Mouse (Mus musculus) forebrain, embryonic 15.5 days (tissue): Measurements from ENCODE around the gene Castor1. TPM values are rescaled to one million over a fixed set of nuclear protein-coding genes. Genes with fewer than 3 reads are reported as not detected.

Experiments used
- polyA plus RNA-seq: library from polyadenylated mRNA; unstranded; fragments of >200 nt; fragmentation: Nextera tagmentation; extraction: Ambion mirVana; gene quantifications from 2 replicates; pipeline ENCODE4 v1.2.1, GENCODE M21; 2015

Castor1 gene
- polyA plus RNA-seq, 1 experiment from 2014 or later = 1.5 TPM

Other genes starting within 250 kb of the Castor1 start
- gene 4930556J24Rik, start 241.4 kb upstream of the Castor1 start, polyA plus RNA-seq = not detected in 2 replicates
- gene Gal3st1, start 234.6 kb upstream of the Castor1 start, polyA plus RNA-seq = 1.5 and 2.0 TPM in 2 replicates
- not detected in 2 replicates for gene Sec14l4, start 186.8 kb upstream of the Castor1 start, polyA plus RNA-seq
- gene Sec14l3, start 153.4 kb upstream of the Castor1 start, polyA plus RNA-seq = 0.75 and 0.91 TPM in 2 replicates
- 7.3 and 7.7 TPM in 2 replicates for gene Mtfp1, start 122.8 kb upstream of the Castor1 start, polyA plus RNA-seq
- 1.5 and 2.4 TPM in 2 replicates for gene Sec14l2, start 94.8 kb upstream of the Castor1 start, polyA plus RNA-seq
- gene Rnf215, start 83.0 kb upstream of the Castor1 start, polyA plus RNA-seq = 47.2 and 49.7 TPM in 2 replicates
- gene Ccdc157, start 57.9 kb upstream of the Castor1 start, polyA plus RNA-seq = 6.7 and 6.9 TPM in 2 replicates
- 51.9 and 55.0 TPM in 2 replicates for gene Sf3a1, start 57.9 kb upstream of the Castor1 start, polyA plus RNA-seq
- 30.2 and 31.1 TPM in 2 replicates for gene Tbc1d10a, start 31.4 kb upstream of the Castor1 start, polyA plus RNA-seq
- not detected in 2 replicates for gene Osm, start 18.2 kb downstream of the Castor1 start, polyA plus RNA-seq
- gene Lif, start 39.3 kb downstream of the Castor1 start, polyA plus RNA-seq = not detected in 2 replicates
- gene Hormad2, start 222.9 kb downstream of the Castor1 start, polyA plus RNA-seq = not detected in 2 replicates